Mouse (Mus musculus) ES-Bruce4 (cell line): ENCODE measurements at regions not wholly inside any gene's neighbourhood (a gene's known extent, or its start where the extent isn't known, plus 50 kb on each side); places are given as distances from the start of the nearest gene placed in this dataset.

Source experiments
- H3K27ac ChIP-seq: 2 replicates; pipeline ENCODE4 v1.5.1; 2012; ENCODE audit warnings: low read length, inconsistent platforms; ENCODE audit not compliant: insufficient read depth
- H3K27me3 ChIP-seq: 2 replicates; pipeline ENCODE4 v1.6.1; 2012; ENCODE audit warnings: mild to moderate bottlenecking, low read length, inconsistent platforms; ENCODE audit not compliant: control insufficient read depth, poor library complexity, insufficient read depth, severe bottlenecking
- H3K36me3 ChIP-seq: 2 replicates; pipeline ENCODE4 v1.6.1; 2012; ENCODE audit warnings: inconsistent platforms, mild to moderate bottlenecking, low read length, moderate library complexity; ENCODE audit not compliant: control insufficient read depth, poor library complexity, insufficient read depth, severe bottlenecking
- H3K4me1 ChIP-seq: one replicate; pipeline ENCODE4 v1.8.1; 2011; ENCODE audit warnings: low read length; ENCODE audit not compliant: control insufficient read depth, insufficient read depth
- H3K4me3 ChIP-seq: 2 replicates; pipeline ENCODE4 v1.5.1; 2011; ENCODE audit warnings: low read depth, mild to moderate bottlenecking, low read length
- H3K9ac ChIP-seq: 2 replicates; pipeline ENCODE4 v1.6.1; 2012; ENCODE audit warnings: low read depth, mild to moderate bottlenecking, inconsistent platforms; ENCODE audit not compliant: poor library complexity, severe bottlenecking
- H3K9me3 ChIP-seq: replicated peaks from 2 replicates; pipeline ENCODE4 v1.6.1; 2012; ENCODE audit warnings: mild to moderate bottlenecking, low read length, inconsistent platforms; ENCODE audit not compliant: control insufficient read depth, poor library complexity, insufficient read depth, severe bottlenecking
- CTCF ChIP-seq: IDR thresholded peaks from one replicate; pipeline ENCODE4 v1.8.1; 2011; ENCODE audit warnings: low read depth, low read length
- EP300 ChIP-seq: IDR thresholded peaks from 2 replicates; pipeline ENCODE4 v1.6.1; 2011; ENCODE audit warnings: low read depth, low read length; ENCODE audit not compliant: insufficient read depth
- POLR2A ChIP-seq: IDR thresholded peaks from one replicate; pipeline ENCODE4 v1.8.1; 2011; ENCODE audit warnings: low read length; ENCODE audit not compliant: insufficient read depth

GRCm38 (mm10) chr12:6588031-6588701, 1212.7 kb upstream of the Klhl29 start:
- Histone ChIP-seq H3K9ac (no peak overlapping the region), H3K4me1 (peaks cover 2% of the 10 kb centered on the region), H3K4me3 (no peak overlapping the region), H3K27me3 (no peaks in the 10 kb centered on the region), H3K36me3 (no peaks in the 10 kb centered on the region), H3K27ac (no peak overlapping the region), H3K9me3 (no peaks in the 10 kb centered on the region)
- no peak for TF ChIP-seq EP300
- TF ChIP-seq POLR2A, result no peak
- TF ChIP-seq CTCF, result no peak

GRCm38 (mm10) chr12:6580195-6580594, 1204.7 kb upstream of the Klhl29 start:
- no peaks in the 10 kb centered on the region for H3K27me3 ChIP-seq
- H3K9ac ChIP-seq, result no peak overlapping the region
- no peaks in the 10 kb centered on the region for H3K4me1 ChIP-seq
- no peak overlapping the region for H3K4me3 ChIP-seq
- no peaks in the 10 kb centered on the region for H3K9me3 ChIP-seq
- no peak for TF ChIP-seq EP300
- no peak for TF ChIP-seq CTCF
- no peak for TF ChIP-seq POLR2A
- H3K36me3 ChIP-seq, result no peaks in the 10 kb centered on the region
- H3K27ac ChIP-seq, result no peak overlapping the region

GRCm38 (mm10) chr12:6576866-6577360, 1201.4 kb upstream of the Klhl29 start:
- Histone ChIP-seq H3K9me3 (peaks cover 6% of the 10 kb centered on the region; the same call in 1 of the 2 replicates), H3K27ac (no peak overlapping the region), H3K27me3 (no peaks in the 10 kb centered on the region), H3K4me3 (no peak overlapping the region), H3K4me1 (no peaks in the 10 kb centered on the region), H3K36me3 (no peaks in the 10 kb centered on the region), H3K9ac (no peak overlapping the region)
- TF ChIP-seq POLR2A, result no peak
- no peak for TF ChIP-seq CTCF
- no peak for TF ChIP-seq EP300
